Mouse (Mus musculus) forebrain, embryonic 15.5 days (tissue): Measurements from ENCODE around the gene Gm15217. TPM values are rescaled to one million over a fixed set of nuclear protein-coding genes. Genes with fewer than 3 reads are reported as not detected.

ENCODE experiments used
- ATAC-seq: fragments of 200-750 bp; cut with Nextera tagmentation; replicated peaks from 2 replicates; pipeline ENCODE4 v1.8.0; 2017; ENCODE audit warnings: mild to moderate bottlenecking, moderate TSS enrichment, moderate library complexity
- H3K27ac ChIP-seq: fragments of 300-500 bp; sonication (generic); replicated peaks from 2 replicates; pipeline ENCODE4 v1.5.1; 2015; ENCODE audit warnings: mild to moderate bottlenecking, inconsistent platforms
- H3K27me3 ChIP-seq: fragments of 300-500 bp; sonication (generic); 2 replicates; pipeline ENCODE4 v1.6.1; 2015; ENCODE audit warnings: inconsistent platforms
- H3K36me3 ChIP-seq: fragments of 300-500 bp; sonication (generic); 2 replicates; pipeline ENCODE4 v1.6.1; 2015; ENCODE audit warnings: mild to moderate bottlenecking, inconsistent platforms
- H3K4me1 ChIP-seq: fragments of 300-500 bp; sonication (generic); 2 replicates; pipeline ENCODE4 v1.6.1; 2015; ENCODE audit warnings: inconsistent platforms
- H3K4me2 ChIP-seq: fragments of 300-500 bp; sonication (generic); replicated peaks from 2 replicates; pipeline ENCODE4 v1.6.1; 2015; ENCODE audit warnings: mild to moderate bottlenecking, inconsistent platforms
- H3K4me3 ChIP-seq: fragments of 300-500 bp; sonication (generic); 2 replicates; pipeline ENCODE4 v1.5.1; 2015; ENCODE audit warnings: mild to moderate bottlenecking, inconsistent platforms
- H3K9ac ChIP-seq: fragments of 300-500 bp; sonication (generic); replicated peaks from 2 replicates; pipeline ENCODE4 v1.6.1; 2015; ENCODE audit warnings: mild to moderate bottlenecking, inconsistent platforms
- H3K9me3 ChIP-seq: fragments of 300-500 bp; sonication (generic); 2 replicates; pipeline ENCODE4 v1.6.1; 2016; ENCODE audit warnings: inconsistent platforms
- WGBS: fragments of 180-500 bp; shearing (Covaris S2); methylation state at CpG from one replicate; pipeline ENCODE4 v1.1.7; 2015; ENCODE audit warnings: mixed read lengths; 5-methylcytosine and 5-hydroxymethylcytosine counted together
- polyA plus RNA-seq: library from polyadenylated mRNA; unstranded; fragments of >200 nt; fragmentation: Nextera tagmentation; extraction: Ambion mirVana; gene quantifications from 2 replicates; pipeline ENCODE4 v1.2.1, GENCODE M21; 2015

Gene Gm15217
- polyA plus RNA-seq, 1 experiment from 2014 or later = not detected

DNA sequence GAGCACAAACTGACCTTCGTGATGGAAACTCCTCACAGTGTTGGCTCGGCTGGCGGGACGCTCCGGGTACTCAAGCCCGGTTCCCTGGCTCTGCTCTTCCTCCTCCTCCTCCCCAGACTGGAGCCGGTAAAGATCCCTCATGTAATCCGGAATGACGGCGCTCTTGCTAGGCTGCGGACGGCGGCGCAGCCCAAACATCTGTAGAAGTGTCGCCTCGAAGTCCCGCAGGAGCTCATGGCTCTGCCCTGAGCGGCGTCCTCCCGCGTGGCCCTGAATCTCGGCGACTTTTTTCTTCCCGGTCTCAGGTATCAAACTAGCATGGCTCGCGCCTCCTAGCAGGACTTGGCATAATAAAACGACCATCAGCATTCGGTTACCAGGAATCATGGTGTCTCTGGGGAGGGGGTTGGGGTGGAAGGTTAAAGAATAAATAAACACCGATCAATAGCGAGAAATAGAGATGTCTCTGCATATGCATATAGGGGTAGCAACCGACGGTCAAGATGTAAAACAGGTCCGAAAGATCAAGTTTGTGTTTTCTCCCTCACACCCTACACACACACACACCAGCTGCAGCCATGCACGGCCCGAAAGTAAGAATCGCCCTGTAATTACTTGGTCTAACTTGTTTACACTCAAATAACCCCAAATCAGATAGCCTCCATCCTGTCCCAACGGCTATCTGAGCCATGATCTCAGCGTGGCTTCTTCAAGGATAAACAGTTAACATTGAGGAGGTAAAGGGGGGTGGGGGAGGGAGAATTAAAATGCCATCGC lies 6.7 kb downstream of the Gm15217 start:
- Histone ChIP-seq H3K4me3 (peak overlapping the region; percentile 51), H3K4me1 (peaks cover 51% of the 10 kb centered on the region), H3K27me3 (peaks cover 89% of the 10 kb centered on the region), H3K4me2 (peak overlapping the region; percentile 41), H3K9ac (no peak overlapping the region), H3K36me3 (no peaks in the 10 kb centered on the region), H3K27ac (no peak overlapping the region), H3K9me3 (no peaks in the 10 kb centered on the region)
- no peak for ATAC-seq
- WGBS = under 1% methylated on average over 39 of the region's 39 CpGs

- peak overlapping the region; percentile 51 for H3K4me3 ChIP-seq
- no peaks in the 10 kb centered on the region for H3K9me3 ChIP-seq
- H3K27ac ChIP-seq = no peak overlapping the region
- peak; percentile 67 for ATAC-seq
- H3K4me1 ChIP-seq = peaks cover 50% of the 10 kb centered on the region
- peaks cover 91% of the 10 kb centered on the region for H3K27me3 ChIP-seq
- H3K36me3 ChIP-seq = no peaks in the 10 kb centered on the region
- peak overlapping the region; percentile 43; the same call in 1 of the 2 replicates for H3K9ac ChIP-seq
- WGBS = under 1% methylated on average over 28 of the region's 28 CpGs
- peak overlapping the region; percentile 69 for H3K4me2 ChIP-seq
Measured at GRCm38 (mm10) chr14:46386478-46387356, 7.5 kb downstream of the Gm15217 start.

DNA sequence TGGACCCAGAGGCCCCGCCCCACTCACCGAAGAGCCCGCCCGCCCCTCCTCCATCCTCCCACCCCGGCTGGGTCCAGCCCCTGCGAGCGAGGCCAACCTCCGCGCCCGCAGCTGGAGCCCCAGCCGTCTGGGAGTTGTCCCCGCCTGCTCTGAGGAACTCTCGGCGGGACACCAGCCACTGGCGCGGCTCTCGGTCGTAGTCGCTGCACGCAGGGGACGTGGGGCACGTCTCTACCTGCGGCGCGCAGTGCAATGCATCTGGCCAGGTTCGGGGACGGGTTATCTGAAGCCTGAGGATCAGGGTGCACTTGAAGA lies 8.1 kb downstream of the Gm15217 start:
- Histone ChIP-seq H3K4me2 (peak overlapping the region; percentile 69), H3K27me3 (peaks cover 90% of the 10 kb centered on the region), H3K9me3 (no peaks in the 10 kb centered on the region), H3K27ac (no peak overlapping the region), H3K9ac (peak overlapping the region; percentile 43), H3K36me3 (no peaks in the 10 kb centered on the region), H3K4me1 (peaks cover 50% of the 10 kb centered on the region), H3K4me3 (peak overlapping the region; percentile 51)
- ATAC-seq = peak; percentile 66; the same call in 1 of the 2 replicates
- WGBS = under 1% methylated on average over 23 of the region's 27 CpGs

GRCm38 (mm10) chr14:46387821-46388481 lies 8.7 kb downstream of the Gm15217 start:
- H3K4me1 ChIP-seq = peaks cover 50% of the 10 kb centered on the region
- no peak overlapping the region for H3K9ac ChIP-seq

DNA sequence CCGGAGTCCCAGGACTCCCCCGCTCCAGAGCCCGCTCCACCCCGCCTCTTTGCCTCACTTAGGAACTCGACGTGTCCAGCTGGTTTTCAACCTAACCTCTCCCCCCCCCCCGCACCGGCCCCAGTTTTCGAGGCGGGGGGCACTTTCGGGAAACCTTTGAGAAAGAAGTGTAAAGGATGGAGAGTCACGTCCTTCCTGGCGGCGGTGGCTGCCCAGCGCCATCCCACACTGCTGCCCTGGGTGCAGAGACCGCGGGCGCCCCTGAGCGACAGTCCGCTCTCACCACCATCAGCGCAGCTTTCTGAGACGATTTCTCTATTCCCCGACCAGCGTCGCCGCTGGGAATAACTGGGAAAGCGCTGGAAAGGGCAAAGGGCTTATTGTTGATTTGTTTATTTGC lies 9.4 kb downstream of the Gm15217 start:
- H3K4me1 ChIP-seq = peaks cover 50% of the 10 kb centered on the region
- H3K27ac ChIP-seq = no peak overlapping the region
- WGBS = 0% methylated on average over 27 of the region's 27 CpGs
- no peak; the same call in 1 of the 2 replicates for ATAC-seq
- no peaks in the 10 kb centered on the region for H3K36me3 ChIP-seq
- peak overlapping the region; percentile 51 for H3K4me3 ChIP-seq
- H3K9ac ChIP-seq = no peak overlapping the region
- H3K9me3 ChIP-seq = no peaks in the 10 kb centered on the region
- H3K27me3 ChIP-seq = peaks cover 86% of the 10 kb centered on the region
- H3K4me2 ChIP-seq = peak overlapping the region; percentile 69

More at GRCm38 (mm10) chr14:46387821-46388481, 8.7 kb downstream of the Gm15217 start:
- no peaks in the 10 kb centered on the region for H3K36me3 ChIP-seq
- WGBS = under 1% methylated on average over 41 of the region's 41 CpGs
- H3K4me3 ChIP-seq = peak overlapping the region; percentile 51
- no peaks in the 10 kb centered on the region for H3K9me3 ChIP-seq
- H3K4me2 ChIP-seq = peak overlapping the region; percentile 69
- peaks cover 89% of the 10 kb centered on the region for H3K27me3 ChIP-seq
- H3K27ac ChIP-seq = no peak overlapping the region
- peak; percentile 17 for ATAC-seq

DNA sequence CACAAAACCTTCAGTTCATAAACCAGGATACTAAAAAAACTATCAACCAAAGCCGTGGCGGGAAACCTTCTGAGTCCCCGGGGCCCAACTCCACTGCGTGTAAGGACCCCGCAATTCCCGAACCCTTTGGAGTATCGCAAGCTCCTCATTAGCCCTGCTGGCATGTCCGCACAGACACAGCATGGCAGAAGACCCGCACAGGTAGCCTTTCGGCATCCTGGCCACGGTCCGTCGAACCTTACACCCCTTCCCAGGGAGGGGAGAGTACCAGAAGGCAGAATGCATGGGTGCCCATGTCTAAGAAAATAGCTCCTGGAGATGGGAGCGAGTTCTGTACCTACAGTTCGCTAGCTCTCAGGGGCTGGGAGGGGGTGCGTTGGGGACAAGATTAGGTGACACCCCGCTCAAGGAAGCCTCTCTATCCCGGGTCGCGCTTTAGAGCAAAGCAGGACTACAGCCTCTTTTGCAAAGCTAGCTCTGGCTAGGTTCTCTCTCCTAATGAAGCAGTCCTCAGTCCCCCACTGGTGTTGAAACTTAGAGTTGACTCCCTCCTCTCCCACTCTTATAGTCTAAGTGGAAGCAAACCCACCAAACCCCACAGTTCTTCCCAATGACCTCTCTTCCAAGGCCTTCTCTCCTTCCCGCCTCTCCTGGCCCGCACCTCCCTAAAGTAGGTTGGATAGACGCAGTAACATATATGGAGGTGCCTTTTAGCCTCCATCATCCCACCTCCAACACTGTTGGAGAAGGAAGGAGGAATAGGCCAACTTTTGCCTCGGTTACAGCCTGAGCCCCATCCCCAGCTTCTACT lies 10.4 kb downstream of the Gm15217 start:
- WGBS = 6% methylated on average over 24 of the region's 24 CpGs
- H3K4me3 ChIP-seq = peak overlapping the region; percentile 29
- peaks cover 50% of the 10 kb centered on the region for H3K4me1 ChIP-seq
- no peak overlapping the region for H3K27ac ChIP-seq
- no peak for ATAC-seq
- no peaks in the 10 kb centered on the region for H3K9me3 ChIP-seq
- peak overlapping the region; percentile 41 for H3K4me2 ChIP-seq
- peaks cover 80% of the 10 kb centered on the region for H3K27me3 ChIP-seq
- H3K36me3 ChIP-seq = no peaks in the 10 kb centered on the region
- no peak overlapping the region for H3K9ac ChIP-seq

- Histone ChIP-seq H3K9me3 (no peaks in the 10 kb centered on the region), H3K27me3 (peaks cover 74% of the 10 kb centered on the region), H3K4me1 (peaks cover 49% of the 10 kb centered on the region), H3K9ac (no peak within 1 kb of the TSS), H3K4me2 (peak within 1 kb of the TSS; percentile 41), H3K27ac (no peak within 1 kb of the TSS), H3K36me3 (no peaks in the 10 kb centered on the region), H3K4me3 (peak within 1 kb of the TSS; percentile 29)
- ATAC-seq = no peak
- under 1% methylated on average over 26 of the region's 26 CpGs for WGBS
Measured at GRCm38 (mm10) chr14:46390249-46390775, 11.1 kb downstream of the Gm15217 start, which contains the start of gene Bmp4. Gene Bmp4, minus strand, starts transcription at chr14:46390669.

DNA sequence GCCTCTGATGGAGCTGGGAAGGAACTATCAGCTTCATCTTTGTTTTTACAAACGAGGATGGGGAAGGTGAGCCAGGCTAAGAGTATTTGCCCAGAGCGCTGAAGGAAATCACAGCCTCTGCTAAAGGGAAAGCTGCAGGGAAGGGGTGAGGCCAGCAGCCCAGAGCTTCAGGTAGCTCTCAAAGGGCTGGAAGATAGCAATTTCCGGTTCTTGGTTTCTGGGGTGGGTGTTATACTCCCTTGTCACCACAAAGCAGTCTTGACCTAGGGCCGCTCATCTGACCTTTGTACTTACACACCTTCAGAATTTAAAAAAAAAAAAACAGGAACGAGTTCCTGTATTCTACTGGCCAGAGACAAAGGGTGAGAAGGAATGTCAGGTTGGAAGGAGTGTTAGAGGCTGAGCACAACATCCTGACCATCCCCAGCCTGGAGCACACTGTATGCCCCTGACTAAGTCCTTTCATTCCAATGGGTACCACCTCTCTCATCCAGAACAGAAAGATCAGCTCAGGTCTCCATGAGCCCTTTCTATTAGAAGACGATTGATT lies 12.5 kb downstream of the Gm15217 start:
- Histone ChIP-seq H3K4me1 (peaks cover 35% of the 10 kb centered on the region), H3K36me3 (no peaks in the 10 kb centered on the region), H3K4me2 (no peak overlapping the region), H3K9me3 (no peaks in the 10 kb centered on the region), H3K9ac (no peak overlapping the region), H3K27ac (no peak overlapping the region), H3K27me3 (peaks cover 61% of the 10 kb centered on the region), H3K4me3 (no peak overlapping the region)
- no peak for ATAC-seq
- WGBS = 49% methylated on average over 6 of the region's 6 CpGs

GRCm38 (mm10) chr14:46398091-46398695 lies 19.0 kb downstream of the Gm15217 start:
- Histone ChIP-seq H3K4me1 (peaks cover 9% of the 10 kb centered on the region; the same call in 1 of the 2 replicates), H3K27me3 (peaks cover 35% of the 10 kb centered on the region), H3K4me2 (peak overlapping the region; percentile 34), H3K4me3 (peak overlapping the region; percentile 12), H3K9me3 (no peaks in the 10 kb centered on the region), H3K36me3 (no peaks in the 10 kb centered on the region), H3K9ac (no peak overlapping the region), H3K27ac (no peak overlapping the region)
- WGBS = 1% methylated on average over 27 of the region's 27 CpGs
- ATAC-seq = no peak; the same call in 1 of the 2 replicates

DNA sequence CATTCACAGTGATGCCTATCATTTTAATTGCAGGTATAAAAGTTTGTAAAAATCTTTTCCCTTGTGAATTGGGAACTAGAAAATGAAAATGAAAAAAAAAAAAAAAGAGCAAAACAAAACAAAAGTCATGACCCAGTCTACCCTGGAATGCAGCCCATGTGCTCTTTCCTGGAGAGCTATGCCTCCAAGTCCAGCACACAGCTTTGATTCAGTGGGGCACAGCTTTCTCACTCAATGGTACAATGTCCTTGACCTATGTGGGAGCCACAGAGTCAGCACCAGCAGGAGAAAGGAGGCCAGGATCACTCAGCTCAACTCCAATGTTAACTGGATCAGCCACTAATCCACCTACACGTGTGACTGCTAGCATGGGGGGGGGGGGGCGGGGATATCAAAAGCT lies 20.7 kb downstream of the Gm15217 start:
- Histone ChIP-seq H3K27me3 (peaks cover 32% of the 10 kb centered on the region), H3K9ac (no peak overlapping the region), H3K9me3 (no peaks in the 10 kb centered on the region), H3K27ac (no peak overlapping the region), H3K4me1 (peaks cover 9% of the 10 kb centered on the region; the same call in 1 of the 2 replicates), H3K4me2 (no peak overlapping the region), H3K36me3 (no peaks in the 10 kb centered on the region), H3K4me3 (no peak overlapping the region)
- 70% methylated on average over 2 of the region's 2 CpGs for WGBS
- ATAC-seq = no peak
